Mouse (Mus musculus) urinary bladder, adult 2 months (tissue): ENCODE measurements at regions not wholly inside any gene's neighbourhood (a gene's known extent, or its start where the extent isn't known, plus 50 kb on each side); places are given as distances from the start of the nearest gene placed in this dataset.

ENCODE experiments used
- DNase-seq: peaks from one replicate; pipeline ENCODE4 v3.0.0; 2022; ENCODE audit warnings: low spot score

DNA sequence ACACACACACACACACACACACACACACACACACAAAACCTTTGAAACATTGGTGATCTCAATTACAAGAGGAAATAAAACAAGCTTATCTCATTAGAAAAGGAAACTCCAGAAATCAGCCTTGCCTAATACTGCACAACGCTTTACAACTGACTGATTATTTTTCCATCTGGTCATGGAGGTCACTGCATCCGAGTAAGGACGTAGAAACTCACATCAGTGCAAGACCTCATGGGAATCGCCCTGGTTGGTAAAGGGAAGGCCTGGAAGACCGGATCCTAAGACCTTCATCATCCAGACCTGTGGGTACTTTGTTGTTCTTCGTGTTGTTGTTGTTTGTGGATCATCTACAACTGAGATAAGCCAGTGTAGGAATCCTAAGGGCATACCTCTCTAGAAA is 77.8 kb upstream of the Sestd1 start:
- no peak for DNase-seq

DNA sequence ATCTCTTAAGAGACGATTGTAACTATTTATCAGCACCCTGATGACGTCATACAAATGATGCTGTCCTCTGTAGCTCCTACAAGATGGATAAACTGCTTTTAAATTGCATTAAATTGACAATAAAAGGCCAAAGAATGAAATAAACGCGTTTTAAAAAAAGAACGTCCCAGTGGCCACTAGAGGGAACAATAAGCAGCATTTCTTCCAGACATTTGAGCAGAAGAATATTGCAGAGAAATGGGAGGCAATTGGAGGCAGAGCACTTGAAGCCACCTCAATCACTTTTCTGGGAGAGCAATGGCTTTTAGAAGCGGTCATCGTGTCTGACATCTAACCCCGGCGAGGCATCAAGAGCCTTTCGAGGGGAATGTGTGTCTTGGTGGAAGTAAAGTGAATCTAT is 76.4 kb upstream of the Sestd1 start:
- DNase-seq = no peak

DNA sequence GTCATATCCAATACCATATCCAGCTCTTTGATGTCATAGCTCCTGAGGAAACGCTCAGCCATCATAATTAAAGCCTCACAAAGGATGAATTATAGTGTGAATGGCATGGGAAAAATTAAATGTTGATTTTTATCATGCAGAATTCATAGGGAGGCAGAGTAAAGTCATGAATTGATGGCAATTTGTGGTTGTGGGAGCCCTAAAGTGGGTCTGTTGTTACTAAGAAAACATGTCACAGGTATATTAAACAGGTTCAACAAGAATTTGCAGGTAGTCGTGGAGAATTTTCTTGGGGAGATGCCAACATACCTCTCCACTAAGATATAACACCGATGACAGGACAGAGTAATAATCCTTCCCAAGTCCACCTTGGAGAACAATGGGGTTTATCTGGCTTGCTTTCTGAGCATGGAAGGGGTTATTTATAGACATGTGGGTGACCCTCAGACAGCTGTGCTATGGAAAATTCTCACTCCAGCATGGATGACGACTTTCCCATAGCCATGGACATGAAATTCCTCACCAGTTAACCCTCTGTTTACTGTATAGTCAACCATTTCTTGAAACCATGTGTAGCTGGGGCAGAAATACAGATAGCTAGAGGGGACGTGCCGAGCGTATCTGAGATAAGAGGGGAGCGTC is 71.7 kb upstream of the Sestd1 start:
- DNase-seq = no peak

DNA sequence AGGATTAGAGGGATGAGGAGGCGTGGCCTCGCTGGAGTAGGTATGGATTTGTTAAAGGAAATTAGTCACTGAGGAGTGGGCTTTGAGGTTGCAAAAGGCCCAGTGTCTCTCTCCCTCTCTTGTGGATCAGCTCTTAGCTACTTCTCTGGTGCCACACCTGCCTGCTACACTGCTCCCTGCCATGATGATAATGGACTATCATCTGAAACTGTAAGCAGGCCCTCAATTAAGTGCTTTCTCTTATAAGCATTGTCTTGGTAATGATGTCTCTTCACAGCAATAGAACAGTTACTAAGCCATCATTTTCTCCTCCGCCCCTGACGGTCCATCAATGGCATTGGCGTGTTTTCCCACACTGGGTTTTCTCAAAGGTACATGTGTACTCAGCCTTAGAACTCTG is 66.6 kb upstream of the Sestd1 start:
- no peak for DNase-seq

DNA sequence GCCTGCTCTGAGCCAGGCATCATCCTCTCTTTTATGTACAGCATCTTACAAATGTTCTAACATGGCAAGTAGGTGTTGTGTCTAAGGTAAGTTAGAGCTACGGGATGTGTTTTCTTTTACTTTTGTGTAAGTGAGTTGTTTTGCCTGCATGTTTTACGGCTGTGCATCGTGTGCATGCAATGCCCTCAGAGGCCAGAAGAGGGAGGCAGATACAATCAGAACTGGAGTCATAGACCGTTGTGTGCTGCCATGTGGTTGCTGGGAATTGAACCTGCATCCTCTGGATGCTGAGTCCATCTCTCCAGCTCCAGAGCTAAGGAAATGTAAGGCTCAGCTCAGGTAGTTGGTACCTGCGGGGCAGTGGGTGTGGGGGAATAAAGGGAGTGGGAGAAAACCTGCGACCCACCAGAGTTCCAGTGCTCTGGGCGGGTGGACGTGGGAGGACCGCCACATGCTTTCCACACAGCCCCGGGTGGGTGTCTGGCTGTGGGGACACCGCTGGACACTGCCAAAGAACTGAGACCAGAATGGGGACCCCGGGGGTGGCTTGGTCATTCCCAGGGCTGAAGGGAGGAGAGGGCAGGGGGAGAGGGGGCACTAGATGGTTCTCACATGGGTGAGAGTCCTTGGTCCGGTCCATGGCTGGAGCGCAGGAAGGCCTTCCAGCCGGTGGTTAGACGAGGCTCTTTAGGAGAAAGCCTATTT is 63.5 kb upstream of the Sestd1 start:
- no peak for DNase-seq

DNA sequence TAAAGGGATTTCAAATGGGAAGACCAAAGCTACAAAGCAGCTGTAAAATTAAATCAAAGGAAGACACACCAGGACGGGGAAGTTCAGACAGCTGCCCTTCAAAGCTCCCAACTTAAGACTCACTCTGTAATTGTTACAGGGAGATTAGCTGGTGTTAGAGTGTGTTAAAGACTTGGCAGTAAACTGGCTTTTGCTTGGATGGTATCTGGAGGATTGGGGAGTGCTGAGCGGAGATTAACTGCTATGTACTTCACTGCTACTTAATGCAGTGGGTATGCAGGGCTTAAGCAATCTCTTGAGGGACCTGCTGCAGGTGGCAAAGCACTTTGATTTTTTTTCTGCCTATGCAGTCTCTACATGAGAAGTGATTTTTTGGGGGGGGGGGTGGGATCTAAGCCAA is 62.0 kb upstream of the Sestd1 start:
- no peak for DNase-seq

DNA sequence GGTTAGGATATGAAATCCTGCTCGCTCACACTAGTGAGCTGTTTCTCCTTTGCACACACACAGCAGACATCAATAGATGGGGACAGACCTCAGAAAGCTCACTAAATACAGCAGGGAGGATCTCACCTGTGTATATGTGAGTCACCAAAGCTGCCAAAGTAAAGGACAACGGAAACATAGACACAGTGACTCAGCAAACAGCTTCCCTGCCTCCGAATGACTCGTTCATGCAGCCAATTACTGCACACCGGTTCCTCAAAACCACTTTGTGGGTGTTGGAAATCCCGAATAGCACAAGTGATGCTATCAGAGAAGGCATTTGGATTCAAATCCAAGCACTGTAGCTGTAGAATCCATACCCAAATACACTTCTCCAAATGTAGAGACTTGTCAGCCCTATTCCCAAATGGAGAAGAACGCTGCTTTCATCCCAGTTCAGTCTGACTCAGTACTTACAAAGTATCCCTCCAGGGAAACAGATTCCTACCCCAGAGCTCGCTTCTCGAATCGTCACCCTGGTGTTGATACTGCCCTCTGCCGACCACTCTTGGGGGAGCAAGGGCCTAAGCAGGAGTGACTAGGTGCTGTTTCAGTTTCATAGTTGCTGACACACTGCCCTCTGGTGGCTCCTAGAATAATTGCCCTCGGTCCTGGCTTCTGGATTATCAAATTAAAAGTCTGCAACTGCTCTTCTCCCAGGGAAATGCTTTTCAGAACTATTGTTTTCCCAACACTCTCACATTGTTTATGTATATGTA is 61.4 kb upstream of the Sestd1 start:
- DNase-seq = peak; percentile 89

DNA sequence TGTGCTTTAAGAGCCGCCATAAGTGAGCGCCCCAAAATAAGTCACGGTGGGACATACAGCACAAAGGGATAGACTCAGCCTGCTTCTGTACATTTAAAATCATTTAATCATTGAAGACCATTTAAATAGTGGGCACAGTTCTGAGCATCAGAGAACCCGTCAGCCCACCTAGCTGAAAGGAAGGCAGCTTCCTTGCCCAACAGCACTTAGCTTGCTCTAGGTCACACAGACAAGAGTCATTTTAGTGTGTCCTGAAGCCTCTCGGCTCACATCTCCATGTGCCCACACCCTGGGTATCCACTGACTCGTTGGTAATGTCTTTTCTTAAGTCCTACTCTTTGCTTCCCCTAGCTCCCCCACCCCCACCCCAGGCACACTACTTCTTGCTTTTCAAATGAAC is 59.7 kb upstream of the Sestd1 start:
- no peak for DNase-seq

DNA sequence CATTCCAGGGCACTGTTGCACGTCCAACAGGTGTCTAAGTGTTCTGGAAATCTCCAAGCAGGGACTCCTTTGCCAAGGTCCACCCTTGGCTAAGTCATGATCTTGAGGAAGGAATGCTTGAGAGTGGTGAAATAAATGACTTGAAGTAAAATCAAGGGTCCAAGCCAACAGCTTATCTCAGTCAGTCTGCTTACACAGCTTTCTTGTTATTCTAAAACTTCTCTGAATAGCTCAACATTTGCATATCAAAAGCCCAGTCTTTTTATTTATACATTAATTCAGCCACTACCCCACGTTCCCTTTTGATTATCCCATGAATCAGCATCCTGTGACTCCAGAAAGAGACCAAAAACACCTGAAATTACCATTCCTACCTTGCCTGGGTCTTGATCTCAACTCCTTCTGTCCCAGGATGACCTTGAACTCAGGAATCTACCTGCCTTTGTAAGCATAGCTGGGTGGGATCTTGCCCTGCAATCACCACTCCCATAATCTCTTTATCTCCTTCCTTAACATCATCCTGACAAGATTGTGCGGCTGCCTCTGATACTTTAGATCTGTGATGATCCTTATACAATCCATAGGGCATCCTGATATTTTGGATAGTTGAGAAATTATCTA is 57.5 kb upstream of the Sestd1 start:
- DNase-seq = no peak

DNA sequence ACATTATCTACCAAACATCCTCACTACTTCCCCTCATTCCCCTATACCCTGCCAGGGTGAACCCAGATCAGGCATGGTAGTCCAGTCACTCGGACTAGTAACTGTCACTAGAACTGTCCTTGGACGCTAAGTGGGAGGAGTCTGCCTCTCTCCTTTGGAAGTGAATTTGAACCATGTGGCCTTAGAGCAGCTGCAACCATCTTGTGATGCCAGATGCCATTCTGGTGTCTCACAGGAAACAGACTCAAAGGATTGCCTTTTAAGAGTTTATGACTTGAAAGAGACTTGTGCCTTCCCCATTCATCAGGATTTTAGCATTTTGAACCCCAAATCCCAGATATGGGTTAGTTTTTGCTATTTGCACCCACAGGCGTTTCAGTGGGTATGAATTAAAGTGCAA is 56.9 kb upstream of the Sestd1 start:
- DNase-seq = no peak

DNA sequence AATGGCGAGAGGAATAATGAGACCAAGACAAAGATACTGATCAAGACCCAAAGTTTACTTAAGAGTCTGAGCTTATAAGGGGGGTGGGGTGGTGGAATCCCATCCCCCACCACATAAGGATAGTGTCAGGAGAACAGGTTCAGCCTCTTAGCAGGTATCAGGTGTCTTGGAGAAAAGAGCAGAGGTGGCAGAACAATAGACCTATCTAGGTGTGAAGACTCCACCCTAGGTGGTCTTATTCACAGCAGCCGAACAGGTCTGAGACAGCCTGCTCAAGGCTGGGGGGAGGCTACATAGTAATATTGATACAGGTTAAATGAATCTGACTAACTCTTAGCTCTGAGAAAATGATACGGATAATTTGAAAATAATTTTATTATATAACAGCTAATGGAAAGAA is 56.4 kb upstream of the Sestd1 start:
- DNase-seq = no peak

DNA sequence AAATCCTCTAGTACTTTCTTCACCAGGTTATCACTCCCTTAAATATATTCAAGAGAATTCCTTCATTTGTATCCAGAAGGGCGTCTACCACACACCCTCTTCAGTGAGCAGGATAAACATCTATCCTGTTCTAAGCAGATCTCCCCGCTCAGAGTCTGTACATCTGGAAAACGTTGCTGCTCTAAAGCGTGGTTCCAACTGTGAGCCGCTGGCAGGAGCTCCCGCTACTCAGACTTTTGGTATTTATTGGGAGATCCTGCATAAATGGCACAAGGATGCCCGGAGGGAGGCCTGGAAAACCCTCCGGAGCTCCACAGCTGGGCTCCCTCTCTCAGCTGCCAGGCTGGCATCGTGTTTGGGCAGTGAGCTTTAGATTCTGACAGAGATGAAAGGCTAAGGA is 54.3 kb upstream of the Sestd1 start:
- no peak for DNase-seq

DNA sequence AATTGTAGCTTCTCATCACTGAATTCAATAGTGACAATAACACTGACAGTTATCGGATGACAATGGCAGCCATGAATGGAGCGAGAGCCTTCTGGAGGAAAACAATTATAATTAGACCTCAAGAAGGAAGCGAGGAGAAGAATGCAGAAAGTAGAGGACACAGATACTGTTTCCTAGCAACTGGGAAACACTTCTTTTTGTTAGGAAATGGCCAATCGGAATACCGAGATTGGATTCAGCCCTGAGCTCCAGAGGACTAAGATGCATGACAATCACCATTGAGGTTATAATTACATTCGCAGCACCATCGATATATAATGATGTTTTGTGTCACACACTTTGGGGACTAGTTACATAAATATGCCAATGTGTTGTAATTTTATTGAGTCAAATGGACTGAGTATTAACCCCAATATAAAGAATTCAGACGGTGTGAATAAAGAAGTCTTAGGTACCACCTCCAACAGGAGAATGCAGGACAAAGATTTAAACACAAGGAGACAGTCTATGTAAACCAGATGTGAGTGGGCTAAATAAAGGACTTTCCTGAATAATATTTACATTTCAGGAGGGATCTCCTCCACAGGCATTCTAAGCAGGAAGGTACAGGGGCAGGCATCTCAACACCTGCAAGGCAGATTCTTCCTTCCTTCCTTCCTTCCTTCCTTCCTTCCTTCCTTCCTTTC is 53.1 kb upstream of the Sestd1 start:
- DNase-seq = no peak
